Mouse (Mus musculus) midbrain, embryonic 15.5 days (tissue): Measurements from ENCODE around the gene Amot. TPM values are rescaled to one million over a fixed set of nuclear protein-coding genes. Genes with fewer than 3 reads are reported as not detected.

Experiments used
- ATAC-seq: fragments of 200-750 bp; cut with Nextera tagmentation; replicated peaks from 2 replicates; pipeline ENCODE4 v1.8.0; 2017; ENCODE audit warnings: moderate TSS enrichment
- H3K27ac ChIP-seq: fragments of 300-500 bp; sonication (generic); 2 replicates; pipeline ENCODE4 v1.5.1; 2015; ENCODE audit warnings: mild to moderate bottlenecking, inconsistent platforms
- H3K27me3 ChIP-seq: fragments of 300-500 bp; sonication (generic); replicated peaks from 2 replicates; pipeline ENCODE4 v1.6.1; 2015; ENCODE audit warnings: inconsistent platforms
- H3K36me3 ChIP-seq: fragments of 300-500 bp; sonication (generic); replicated peaks from 2 replicates; pipeline ENCODE4 v1.6.1; 2015; ENCODE audit warnings: inconsistent platforms
- H3K4me1 ChIP-seq: fragments of 300-500 bp; sonication (generic); 2 replicates; pipeline ENCODE4 v1.6.1; 2015; ENCODE audit warnings: inconsistent platforms
- H3K4me2 ChIP-seq: fragments of 300-500 bp; sonication (generic); 2 replicates; pipeline ENCODE4 v1.6.1; 2015; ENCODE audit warnings: inconsistent platforms, mild to moderate bottlenecking, moderate library complexity
- H3K4me3 ChIP-seq: fragments of 300-500 bp; sonication (generic); 2 replicates; pipeline ENCODE4 v1.5.1; 2015; ENCODE audit warnings: mild to moderate bottlenecking, inconsistent platforms
- H3K9ac ChIP-seq: fragments of 300-500 bp; sonication (generic); 2 replicates; pipeline ENCODE4 v1.6.1; 2015; ENCODE audit warnings: mild to moderate bottlenecking, inconsistent platforms
- H3K9me3 ChIP-seq: fragments of 300-500 bp; sonication (generic); 2 replicates; pipeline ENCODE4 v1.6.1; 2016; ENCODE audit warnings: inconsistent platforms
- WGBS: fragments of 180-500 bp; shearing (Covaris S2); methylation state at CpG from one replicate; pipeline ENCODE4 v1.1.7; 2015; ENCODE audit warnings: mixed read lengths; 5-methylcytosine and 5-hydroxymethylcytosine counted together
- polyA plus RNA-seq: library from polyadenylated mRNA; unstranded; fragments of >200 nt; fragmentation: Nextera tagmentation; extraction: Ambion mirVana; gene quantifications from 2 replicates; pipeline ENCODE4 v1.2.1, GENCODE M21; 2015

The Amot gene
- polyA plus RNA-seq, 1 experiment from 2014 or later: 9.8 TPM

- Histone ChIP-seq H3K36me3 (no peaks in the 10 kb centered on the region), H3K27me3 (no peaks in the 10 kb centered on the region), H3K27ac (no peak overlapping the region), H3K9ac (no peak overlapping the region), H3K4me1 (no peaks in the 10 kb centered on the region), H3K4me3 (no peak overlapping the region), H3K9me3 (no peaks in the 10 kb centered on the region), H3K4me2 (no peak overlapping the region)
- no peak for ATAC-seq
- WGBS: 79% methylated on average over 6 of the region's 6 CpGs
Observed at GRCm38 (mm10) chrX:145468264-145468663, 36.7 kb downstream of the Amot start.

DNA sequence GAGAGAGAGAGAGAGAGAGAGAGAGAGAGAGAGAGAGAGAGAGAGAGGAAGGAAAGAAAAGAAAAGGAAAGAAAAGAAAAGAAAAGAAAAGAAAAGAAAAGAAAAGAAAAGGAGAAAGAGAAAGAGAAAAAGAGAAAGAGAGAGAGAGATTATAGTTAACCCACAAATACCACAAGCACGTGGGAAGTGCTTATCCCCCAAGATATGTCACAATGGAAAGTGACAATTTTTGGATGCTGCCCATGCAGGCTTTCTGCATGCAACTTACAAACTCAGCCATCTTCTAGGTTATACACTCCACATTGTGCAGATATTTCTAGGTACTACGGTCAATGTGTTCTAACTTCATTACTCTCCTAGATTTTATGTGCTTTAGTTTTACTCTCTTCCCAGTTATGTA, 41.5 kb downstream of the Amot start:
- Histone ChIP-seq H3K4me3 (no peak overlapping the region), H3K36me3 (no peaks in the 10 kb centered on the region), H3K9ac (no peak overlapping the region), H3K9me3 (no peaks in the 10 kb centered on the region), H3K27ac (no peak overlapping the region), H3K27me3 (no peaks in the 10 kb centered on the region), H3K4me2 (no peak overlapping the region), H3K4me1 (no peaks in the 10 kb centered on the region)
- 79% methylated on average over 2 of the region's 2 CpGs for WGBS
- ATAC-seq: no peak

- H3K27me3 ChIP-seq: no peaks in the 10 kb centered on the region
- ATAC-seq: no peak
- H3K4me2 ChIP-seq: no peak overlapping the region
- no peaks in the 10 kb centered on the region for H3K9me3 ChIP-seq
- no peak overlapping the region for H3K9ac ChIP-seq
- no peaks in the 10 kb centered on the region for H3K4me1 ChIP-seq
- 86% methylated on average over 3 of the region's 3 CpGs for WGBS
- no peaks in the 10 kb centered on the region for H3K36me3 ChIP-seq
- no peak overlapping the region for H3K4me3 ChIP-seq
- no peak overlapping the region for H3K27ac ChIP-seq
Observed at GRCm38 (mm10) chrX:145461339-145461738, 43.6 kb downstream of the Amot start.

- H3K27ac ChIP-seq: no peak overlapping the region
- no peak overlapping the region for H3K9ac ChIP-seq
- H3K4me2 ChIP-seq: no peak overlapping the region
- ATAC-seq: no peak
- WGBS: 88% methylated on average over 4 of the region's 4 CpGs
- H3K4me1 ChIP-seq: no peaks in the 10 kb centered on the region
- H3K4me3 ChIP-seq: no peak overlapping the region
- no peaks in the 10 kb centered on the region for H3K27me3 ChIP-seq
- H3K36me3 ChIP-seq: no peaks in the 10 kb centered on the region
- H3K9me3 ChIP-seq: no peaks in the 10 kb centered on the region
Observed at GRCm38 (mm10) chrX:145456251-145456650, 48.7 kb downstream of the Amot start.

DNA sequence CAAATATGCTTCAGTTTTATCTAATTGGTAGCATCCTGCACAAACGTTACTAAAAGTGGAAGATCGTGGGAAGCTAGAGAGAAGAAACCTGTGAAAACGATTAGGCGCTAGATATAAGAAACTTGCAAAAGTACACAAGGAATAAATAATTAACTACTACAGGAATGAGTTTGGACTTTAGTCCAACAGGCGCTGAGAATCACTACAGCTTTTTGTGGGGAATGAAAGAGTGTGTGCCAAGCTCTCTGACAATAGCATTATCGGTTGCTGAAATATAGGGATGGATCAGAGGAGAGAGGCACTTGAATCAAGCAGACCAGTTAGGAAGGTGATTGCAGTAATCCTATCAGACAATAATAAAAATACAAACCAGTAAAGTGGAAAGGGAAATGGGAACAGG, 49.4 kb downstream of the Amot start:
- Histone ChIP-seq H3K27me3 (no peaks in the 10 kb centered on the region), H3K9me3 (no peaks in the 10 kb centered on the region), H3K4me3 (no peak overlapping the region), H3K36me3 (no peaks in the 10 kb centered on the region), H3K4me1 (no peaks in the 10 kb centered on the region), H3K9ac (no peak overlapping the region), H3K4me2 (no peak overlapping the region), H3K27ac (no peak overlapping the region)
- ATAC-seq: no peak
- WGBS: 84% methylated on average over 6 of the region's 6 CpGs

GRCm38 (mm10) chrX:145454828-145455227, 50.2 kb downstream of the Amot start:
- no peaks in the 10 kb centered on the region for H3K4me1 ChIP-seq
- H3K27me3 ChIP-seq: no peaks in the 10 kb centered on the region
- no peak overlapping the region for H3K4me3 ChIP-seq
- no peak for ATAC-seq
- no peak overlapping the region for H3K9ac ChIP-seq
- no peak overlapping the region for H3K27ac ChIP-seq
- no peaks in the 10 kb centered on the region for H3K36me3 ChIP-seq
- WGBS: 78% methylated on average over 4 of the region's 4 CpGs
- no peaks in the 10 kb centered on the region for H3K9me3 ChIP-seq
- H3K4me2 ChIP-seq: no peak overlapping the region

DNA sequence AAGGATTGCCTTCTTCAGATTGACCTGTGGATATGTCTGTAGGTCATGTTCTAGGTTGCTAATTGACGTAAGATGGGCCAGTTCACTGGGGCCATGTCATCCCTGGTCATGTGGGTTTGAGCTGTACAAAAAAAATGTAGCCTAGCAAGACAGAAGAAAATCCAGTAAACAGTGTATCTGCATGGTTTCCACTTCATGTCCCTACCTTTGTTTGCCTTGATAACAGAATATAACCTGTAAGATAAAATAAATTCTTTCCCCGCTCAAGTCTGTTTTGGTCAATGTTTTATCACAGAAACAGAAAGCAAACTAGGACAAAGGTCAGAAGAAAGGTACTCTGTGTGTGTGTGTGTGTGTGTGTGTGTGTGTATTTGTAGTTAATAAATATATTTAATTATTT, 63.5 kb downstream of the Amot start:
- WGBS: 90% methylated on average over 2 of the region's 2 CpGs
- H3K27me3 ChIP-seq: no peaks in the 10 kb centered on the region
- H3K4me1 ChIP-seq: no peaks in the 10 kb centered on the region
- no peak overlapping the region for H3K4me2 ChIP-seq
- H3K4me3 ChIP-seq: no peak overlapping the region
- ATAC-seq: no peak
- H3K9ac ChIP-seq: no peak overlapping the region
- H3K27ac ChIP-seq: no peak overlapping the region
- H3K9me3 ChIP-seq: no peaks in the 10 kb centered on the region
- no peaks in the 10 kb centered on the region for H3K36me3 ChIP-seq

- no peak overlapping the region for H3K4me3 ChIP-seq
- no peaks in the 10 kb centered on the region for H3K4me1 ChIP-seq
- no peaks in the 10 kb centered on the region for H3K36me3 ChIP-seq
- no peaks in the 10 kb centered on the region for H3K9me3 ChIP-seq
- H3K27me3 ChIP-seq: no peaks in the 10 kb centered on the region
- 71% methylated on average over 4 of the region's 4 CpGs for WGBS
- no peak for ATAC-seq
- H3K9ac ChIP-seq: no peak overlapping the region
- no peak overlapping the region for H3K27ac ChIP-seq
- H3K4me2 ChIP-seq: no peak overlapping the region
Observed at GRCm38 (mm10) chrX:145433652-145434051, 71.3 kb downstream of the Amot start.

- Histone ChIP-seq H3K4me3 (no peak overlapping the region), H3K4me2 (no peak overlapping the region)
- WGBS: 78% methylated on average over 5 of the region's 5 CpGs
Observed at GRCm38 (mm10) chrX:145430836-145431570, 74.0 kb downstream of the Amot start.

DNA sequence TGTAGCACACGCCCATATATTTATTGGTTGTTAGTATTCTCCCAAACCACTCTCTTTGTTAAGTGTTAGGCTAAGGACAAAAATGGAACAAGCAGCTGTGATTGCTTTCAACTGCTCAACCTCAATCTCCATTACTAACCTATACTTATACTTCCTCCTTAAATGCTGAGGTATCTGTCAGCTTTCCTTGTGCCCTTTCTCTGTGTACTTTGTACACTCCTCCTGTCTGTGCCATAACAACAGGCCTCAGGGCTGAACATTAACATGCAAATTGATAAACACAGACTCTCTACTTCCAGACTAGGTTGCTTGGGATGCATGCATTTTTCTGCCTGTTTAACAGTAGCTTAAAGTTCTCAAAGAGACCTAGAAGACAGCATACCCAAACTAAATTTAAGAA, 76.2 kb downstream of the Amot start:
- H3K9ac ChIP-seq: no peak overlapping the region
- H3K4me2 ChIP-seq: no peak overlapping the region
- no peak overlapping the region for H3K4me3 ChIP-seq
- no peaks in the 10 kb centered on the region for H3K27me3 ChIP-seq
- 77% methylated on average over 1 of the region's 1 CpGs for WGBS
- no peak overlapping the region for H3K27ac ChIP-seq
- H3K9me3 ChIP-seq: no peaks in the 10 kb centered on the region
- no peak for ATAC-seq
- H3K4me1 ChIP-seq: no peaks in the 10 kb centered on the region
- no peaks in the 10 kb centered on the region for H3K36me3 ChIP-seq

More at GRCm38 (mm10) chrX:145430836-145431570, 74.0 kb downstream of the Amot start:
- Histone ChIP-seq H3K27me3 (no peaks in the 10 kb centered on the region), H3K9ac (no peak overlapping the region), H3K4me1 (no peaks in the 10 kb centered on the region), H3K27ac (no peak overlapping the region), H3K9me3 (no peaks in the 10 kb centered on the region), H3K36me3 (no peaks in the 10 kb centered on the region)
- no peak for ATAC-seq

DNA sequence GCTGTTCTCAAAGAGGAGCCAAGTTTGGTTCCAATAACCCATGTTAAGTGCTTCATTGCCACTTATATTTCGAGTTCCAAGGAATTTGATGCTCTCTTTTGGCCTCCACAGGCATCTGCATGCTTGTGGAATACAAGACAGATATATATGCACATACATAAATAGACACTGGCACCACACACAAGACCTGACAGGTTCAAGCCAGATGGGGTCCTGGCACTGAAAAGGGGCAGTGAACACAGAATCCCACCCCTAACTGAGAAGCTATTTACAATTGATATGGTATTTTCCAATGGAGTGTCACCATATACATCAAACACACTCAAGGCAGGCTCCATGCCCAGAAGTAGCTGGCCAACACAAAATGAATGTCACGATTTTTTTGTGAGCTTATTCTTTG, 81.0 kb downstream of the Amot start:
- Histone ChIP-seq H3K4me1 (no peaks in the 10 kb centered on the region), H3K27me3 (no peaks in the 10 kb centered on the region), H3K27ac (no peak overlapping the region), H3K9ac (no peak overlapping the region), H3K4me2 (no peak overlapping the region), H3K36me3 (no peaks in the 10 kb centered on the region), H3K4me3 (no peak overlapping the region), H3K9me3 (no peaks in the 10 kb centered on the region)
- 54% methylated on average over 2 of the region's 2 CpGs for WGBS
- ATAC-seq: no peak

GRCm38 (mm10) chrX:145414319-145414718, 90.7 kb downstream of the Amot start:
- H3K36me3 ChIP-seq: no peaks in the 10 kb centered on the region
- no peaks in the 10 kb centered on the region for H3K9me3 ChIP-seq
- no peak overlapping the region for H3K27ac ChIP-seq
- no peak overlapping the region for H3K9ac ChIP-seq
- no peak overlapping the region for H3K4me3 ChIP-seq
- 59% methylated on average over 1 of the region's 1 CpGs for WGBS
- H3K4me1 ChIP-seq: no peaks in the 10 kb centered on the region
- H3K27me3 ChIP-seq: no peaks in the 10 kb centered on the region
- ATAC-seq: no peak
- no peak overlapping the region for H3K4me2 ChIP-seq

GRCm38 (mm10) chrX:145411425-145411824, 93.6 kb downstream of the Amot start:
- Histone ChIP-seq H3K36me3 (no peaks in the 10 kb centered on the region), H3K4me1 (no peaks in the 10 kb centered on the region), H3K4me2 (no peak overlapping the region), H3K27me3 (no peaks in the 10 kb centered on the region), H3K27ac (no peak overlapping the region), H3K4me3 (no peak overlapping the region), H3K9me3 (no peaks in the 10 kb centered on the region), H3K9ac (no peak overlapping the region)
- 32% methylated on average over 6 of the region's 6 CpGs for WGBS
- ATAC-seq: no peak
